Mouse (Mus musculus): ENCODE results near the gene Ppy. TPM values are rescaled to one million over a fixed set of nuclear protein-coding genes. Genes with fewer than 3 reads are reported as not detected.

The Ppy gene
- total RNA-seq, 2 experiments from 2014 or later: not detected

Other genes with a start within 250 kb of the Ppy start
- gene Meox1, start 206.9 kb downstream of the Ppy start, total RNA-seq (2021): 1 to 10 TPM; 1.3 to 3.8 TPM
- not detected for gene Sost, start 134.3 kb downstream of the Ppy start, total RNA-seq (2021)
- not detected for gene Cfap97d1, start 117.0 kb downstream of the Ppy start, total RNA-seq (2021)
- gene Dusp3, start 114.3 kb downstream of the Ppy start, total RNA-seq (2021): 100 to 1,000 TPM; 153 to 161 TPM
- 10 to 100 TPM; 15.7 to 24.5 TPM for gene Mpp3, start 72.9 kb downstream of the Ppy start, total RNA-seq (2021)
- 10 to 100 TPM; 16.1 to 19.0 TPM for gene Cd300lg, start 59.8 kb downstream of the Ppy start, total RNA-seq (2021)
- 1 to 10 TPM; 1.0 to 1.2 TPM for gene Mpp2, start 12.8 kb downstream of the Ppy start, total RNA-seq (2021)
- not detected for gene Pyy, start 6.5 kb upstream of the Ppy start, total RNA-seq (2021)
- gene Nags, start 44.2 kb upstream of the Ppy start, total RNA-seq (2021): not detected
- 1 to 10 TPM; 9.3 to 9.8 TPM for gene Tmem101, start 55.1 kb upstream of the Ppy start, total RNA-seq (2021)
- 100 to 1,000 TPM; 102 to 105 TPM for gene Lsm12, start 84.0 kb upstream of the Ppy start, total RNA-seq (2021)
- gene G6pc3, start 88.3 kb upstream of the Ppy start, total RNA-seq (2021): 10 to 100 TPM; 60.4 to 61.1 TPM
- 100 to 1,000 TPM in 1 of 2 experiments, 10 to 100 TPM in 1; 73.6 to 104 TPM for gene Hdac5, start 128.8 kb upstream of the Ppy start, total RNA-seq (2021)
- not detected for gene BC030867, start 147.6 kb upstream of the Ppy start, total RNA-seq (2021)
- gene Asb16, start 167.4 kb upstream of the Ppy start, total RNA-seq (2021): 10 to 100 TPM; 86.0 to 97.5 TPM
- 10 to 100 TPM; 14.6 to 15.8 TPM for gene Tmub2, start 183.6 kb upstream of the Ppy start, total RNA-seq (2021)
- 10 to 100 TPM in 1 of 2 experiments, 1 to 10 TPM in 1; 9.3 to 13.0 TPM for gene Atxn7l3, start 195.3 kb upstream of the Ppy start, total RNA-seq (2021)
- 10 to 100 TPM; 35.4 to 42.6 TPM for gene Ubtf, start 218.4 kb upstream of the Ppy start, total RNA-seq (2021)